Mouse (Mus musculus) megakaryocyte, embryonic 14.5 days (primary cell): ENCODE measurements at regions not wholly inside any gene's neighbourhood (a gene's known extent, or its start where the extent isn't known, plus 50 kb on each side); places are given as distances from the start of the nearest gene placed in this dataset.
A peak's percentile ranks its signal among the peaks of the same experiment; 100 is the strongest.

Experiments used
- H3K27me3 ChIP-seq: replicated peaks from 2 replicates; pipeline ENCODE3; 2012; ENCODE audit warnings: inconsistent platforms
- H3K36me3 ChIP-seq: replicated peaks from 2 replicates; pipeline ENCODE3; 2012; ENCODE audit warnings: low read length, inconsistent platforms, mixed read lengths
- H3K4me1 ChIP-seq: 2 replicates; pipeline ENCODE4 v1.6.1; 2012; ENCODE audit warnings: inconsistent platforms
- H3K4me3 ChIP-seq: replicated peaks from 2 replicates; pipeline ENCODE3; 2012; ENCODE audit warnings: moderate library complexity, mild to moderate bottlenecking, inconsistent platforms
- H3K9me3 ChIP-seq: 2 replicates; pipeline ENCODE4 v1.6.1; 2012; ENCODE audit warnings: inconsistent platforms
- FLI1 ChIP-seq: IDR thresholded peaks from 2 replicates; pipeline ENCODE4 v1.6.1; 2012; ENCODE audit warnings: low read length, inconsistent platforms, mixed read lengths
- GATA1 ChIP-seq: IDR thresholded peaks from 3 replicates; pipeline ENCODE4 v1.6.1; 2012; ENCODE audit warnings: mixed read lengths, low read length, inconsistent platforms, borderline replicate concordance

- Histone ChIP-seq H3K4me1 (no peaks in the 10 kb centered on the region), H3K27me3 (no peaks in the 10 kb centered on the region), H3K9me3 (no peaks in the 10 kb centered on the region), H3K4me3 (no peak overlapping the region), H3K36me3 (no peaks in the 10 kb centered on the region)
- TF ChIP-seq FLI1 (no peak), GATA1 (no peak)
Measured at GRCm38 (mm10) chr10:104367219-104367618, 173.4 kb downstream of the Gm4340 start.

GRCm38 (mm10) chr10:104374567-104374966 is 180.7 kb downstream of the Gm4340 start:
- H3K36me3 ChIP-seq, result no peaks in the 10 kb centered on the region
- TF ChIP-seq GATA1 (no peak), FLI1 (no peak)
- H3K9me3 ChIP-seq, result no peaks in the 10 kb centered on the region
- no peaks in the 10 kb centered on the region for H3K4me1 ChIP-seq
- no peak overlapping the region for H3K4me3 ChIP-seq
- H3K27me3 ChIP-seq, result no peaks in the 10 kb centered on the region

- Histone ChIP-seq H3K9me3 (no peaks in the 10 kb centered on the region), H3K27me3 (no peaks in the 10 kb centered on the region)
- TF ChIP-seq GATA1 (no peak), FLI1 (no peak)
Measured at GRCm38 (mm10) chr10:104388254-104388653, 194.4 kb downstream of the Gm4340 start.

DNA sequence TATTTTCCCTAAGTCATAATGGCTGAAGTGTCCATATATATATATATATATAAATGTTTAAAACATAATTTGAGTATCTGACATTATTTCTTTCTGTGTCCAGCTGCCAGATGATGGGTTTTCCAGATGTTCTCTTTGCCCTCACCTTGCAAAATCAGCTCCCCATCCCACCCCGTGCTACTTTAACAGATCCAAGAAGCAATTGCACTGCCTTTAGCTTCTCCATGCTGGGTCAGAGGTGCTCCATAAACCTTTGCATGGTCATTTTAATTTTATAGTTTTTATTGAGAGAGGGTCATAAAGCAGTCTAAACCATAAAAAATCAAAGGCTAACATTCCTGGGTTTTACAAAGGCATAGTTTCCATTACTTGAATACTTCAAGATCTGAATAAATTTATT is 201.9 kb downstream of the Gm4340 start:
- no peaks in the 10 kb centered on the region for H3K36me3 ChIP-seq
- no peaks in the 10 kb centered on the region for H3K27me3 ChIP-seq
- no peak overlapping the region for H3K4me3 ChIP-seq
- TF ChIP-seq GATA1 (no peak), FLI1 (no peak)
- no peaks in the 10 kb centered on the region for H3K9me3 ChIP-seq
- H3K4me1 ChIP-seq, result no peaks in the 10 kb centered on the region

More at GRCm38 (mm10) chr10:104388254-104388653, 194.4 kb downstream of the Gm4340 start:
- H3K4me1 ChIP-seq, result no peaks in the 10 kb centered on the region
- no peak overlapping the region for H3K4me3 ChIP-seq
- no peaks in the 10 kb centered on the region for H3K36me3 ChIP-seq

DNA sequence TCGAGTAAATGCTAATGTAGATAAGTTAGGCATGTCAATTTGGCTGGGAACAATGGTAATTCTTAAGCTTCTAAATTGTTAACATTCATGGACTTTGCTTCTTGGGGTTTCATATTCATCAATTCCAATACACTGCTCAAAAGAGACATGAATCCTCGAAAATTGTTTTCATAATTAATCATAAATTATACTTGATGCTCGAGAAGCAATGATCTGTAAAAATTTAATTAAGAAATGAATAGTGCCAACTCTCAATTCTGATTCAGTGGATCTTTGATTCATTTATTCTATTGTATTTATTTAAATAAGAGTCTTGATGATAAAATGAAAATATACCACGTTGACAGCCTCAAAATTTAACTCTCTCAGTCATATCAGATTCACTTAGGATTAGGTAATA is 214.9 kb downstream of the Gm4340 start:
- no peaks in the 10 kb centered on the region for H3K27me3 ChIP-seq
- no peak overlapping the region for H3K4me3 ChIP-seq
- no peaks in the 10 kb centered on the region for H3K9me3 ChIP-seq
- TF ChIP-seq GATA1, result no peak
- no peak for TF ChIP-seq FLI1
- H3K4me1 ChIP-seq, result peaks cover 2% of the 10 kb centered on the region; the same call in 1 of the 2 replicates
- H3K36me3 ChIP-seq, result no peaks in the 10 kb centered on the region

GRCm38 (mm10) chr10:104422541-104422940 is 228.7 kb downstream of the Gm4340 start:
- Histone ChIP-seq H3K36me3 (no peaks in the 10 kb centered on the region), H3K4me3 (no peak overlapping the region), H3K4me1 (peaks cover 15% of the 10 kb centered on the region), H3K27me3 (no peaks in the 10 kb centered on the region), H3K9me3 (no peaks in the 10 kb centered on the region)
- TF ChIP-seq GATA1 (no peak), FLI1 (no peak)

DNA sequence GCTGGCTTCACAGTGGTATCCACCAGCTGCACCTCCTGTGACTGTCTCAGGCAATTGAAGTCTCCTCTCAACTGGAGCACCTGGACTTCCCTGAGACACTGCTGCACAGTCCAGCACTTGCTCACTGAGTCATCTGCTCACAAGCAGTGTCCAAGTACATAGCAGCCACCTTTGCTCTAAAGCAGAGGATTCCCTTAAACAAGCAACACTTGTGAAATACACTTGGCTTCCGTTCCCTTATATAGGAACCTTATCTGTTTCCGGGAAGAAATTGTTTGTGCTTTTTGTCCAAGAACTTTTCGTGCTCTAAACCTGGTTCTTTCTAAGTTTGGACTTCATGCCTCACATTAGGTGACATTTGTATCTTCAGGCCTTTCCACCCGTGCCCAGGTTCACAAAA is 229.3 kb downstream of the Gm4340 start:
- TF ChIP-seq FLI1, result no peak
- no peak for TF ChIP-seq GATA1
- no peaks in the 10 kb centered on the region for H3K27me3 ChIP-seq
- H3K4me3 ChIP-seq, result peak overlapping the region; percentile 11
- H3K9me3 ChIP-seq, result no peaks in the 10 kb centered on the region
- H3K4me1 ChIP-seq, result peaks cover 15% of the 10 kb centered on the region
- no peaks in the 10 kb centered on the region for H3K36me3 ChIP-seq

- H3K4me1 ChIP-seq, result peaks cover 15% of the 10 kb centered on the region
- TF ChIP-seq FLI1 (no peak), GATA1 (no peak)
- no peaks in the 10 kb centered on the region for H3K27me3 ChIP-seq
- no peaks in the 10 kb centered on the region for H3K9me3 ChIP-seq
- H3K36me3 ChIP-seq, result no peaks in the 10 kb centered on the region
- no peak overlapping the region for H3K4me3 ChIP-seq
Measured at GRCm38 (mm10) chr10:104423761-104424160, 229.9 kb downstream of the Gm4340 start.

- TF ChIP-seq GATA1 (peak; percentile 35; the same call in 1 of the 3 replicates), FLI1 (no peak)
- Histone ChIP-seq H3K4me1 (peaks cover 13% of the 10 kb centered on the region), H3K9me3 (no peaks in the 10 kb centered on the region), H3K36me3 (no peaks in the 10 kb centered on the region), H3K27me3 (no peaks in the 10 kb centered on the region), H3K4me3 (peak overlapping the region; percentile 56)
Measured at GRCm38 (mm10) chr10:104444926-104445325, 251.1 kb downstream of the Gm4340 start.

DNA sequence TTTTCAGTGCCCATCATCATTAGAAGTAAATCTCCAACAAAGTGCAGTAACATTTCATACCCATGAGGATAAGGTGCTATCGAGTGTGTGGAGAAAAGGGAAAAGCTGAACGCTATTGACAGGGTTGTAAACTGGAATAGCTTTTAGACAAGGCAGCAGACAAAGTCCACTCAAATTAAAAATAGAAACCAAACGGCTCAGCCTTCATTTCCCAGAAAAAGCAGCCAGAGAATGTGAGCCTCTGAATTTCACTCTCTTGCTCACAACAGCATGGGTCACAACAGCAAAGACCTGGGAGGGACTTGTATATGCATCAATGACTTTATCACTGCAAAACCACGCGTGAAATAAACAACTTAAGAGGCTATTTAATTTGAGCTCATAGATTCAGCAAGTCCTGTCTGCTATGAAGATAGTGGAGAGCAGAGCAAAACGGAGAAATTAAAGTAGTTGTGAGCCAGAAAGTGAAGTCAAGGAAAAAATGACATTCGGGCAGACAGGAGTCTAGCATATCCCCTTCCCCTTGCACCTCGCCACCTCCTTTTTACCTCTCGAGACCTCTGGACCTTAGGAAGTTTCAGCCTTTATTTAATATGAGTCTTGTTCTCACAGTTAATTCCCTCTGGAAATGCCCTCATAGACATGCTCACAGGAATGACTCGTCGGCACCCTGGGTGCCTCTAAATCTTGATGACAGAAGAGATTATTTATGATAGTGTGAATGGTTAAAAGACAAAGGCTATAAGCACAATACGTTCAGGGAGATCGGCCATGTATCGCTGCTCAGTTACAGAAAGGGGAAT is 261.9 kb downstream of the Gm4340 start:
- no peak for TF ChIP-seq GATA1
- TF ChIP-seq FLI1, result no peak
- H3K27me3 ChIP-seq, result no peaks in the 10 kb centered on the region
- no peaks in the 10 kb centered on the region for H3K36me3 ChIP-seq
- H3K4me3 ChIP-seq, result no peak overlapping the region
- H3K9me3 ChIP-seq, result no peaks in the 10 kb centered on the region
- H3K4me1 ChIP-seq, result peaks cover 6% of the 10 kb centered on the region; the same call in 1 of the 2 replicates
